In genomic region chrX:167205813-167206520, GRCm38 (mm10) we compare ENCODE assay signal across 9 mouse cellular contexts. TPM values are rescaled to one million over a fixed set of nuclear protein-coding genes. Genes with fewer than 3 reads are reported as not detected.
A peak's percentile ranks its signal among the peaks of the same experiment; 100 is the strongest.
DNase-seq lines count a peak whose midpoint lies in the region; ATAC-seq lines count a peak whose summit lies in the region.
"Had no signal": no experiment of that assay in that cellular context is flagged by ENCODE, and none has a peak within 500 bp of the region (broad histone marks: within the 10 kb centered on the region; RNA-seq: fewer than 3 reads in every experiment).

No protein-coding gene starts in this region.

- peaks cover 19% of the 10 kb centered on the region for H3K4me1 ChIP-seq in neural tube, embryonic 13.5 days (replicated peaks)
- H3K4me1 ChIP-seq in limb, embryonic 10.5 days: no peaks in the 10 kb centered on the region

- no peak overlapping the region for H3K27ac ChIP-seq in neural tube, embryonic 13.5 days (replicated peaks)
- H3K27ac ChIP-seq in limb, embryonic 10.5 days: no peak overlapping the region

- H3K27me3 ChIP-seq in neural tube, embryonic 13.5 days: peaks cover 41% of the 10 kb centered on the region
- H3K27me3 ChIP-seq in limb, embryonic 10.5 days (ENCODE audit: low read depth, poor library complexity, severe bottlenecking): peaks cover 96% of the 10 kb centered on the region

- ATAC-seq in neural tube, embryonic 13.5 days (ENCODE audit: low read depth): no peak

- peak overlapping the region; percentile 67 for H3K4me2 ChIP-seq in neural tube, embryonic 13.5 days

- H3K4me3 ChIP-seq in neural tube, embryonic 13.5 days: 0 out of 2 replicates have a peak overlapping the region, but pooled peaks have one; percentile 60
- no peak overlapping the region for H3K4me3 ChIP-seq in limb, embryonic 10.5 days
- H3K4me3 ChIP-seq: erythroblast, embryonic 14.5 days had no signal

- H3K9ac ChIP-seq in neural tube, embryonic 13.5 days: no peak overlapping the region

- 56% methylated on average over 8 of the region's 8 CpGs for WGBS in neural tube, embryonic 13.5 days
- 71% methylated on average over 8 of the region's 8 CpGs for WGBS in limb, embryonic 10.5 days

- H3K36me3 ChIP-seq in neural tube, embryonic 13.5 days: 0 out of 2 replicates have a peak, but pooled peaks cover 6% of the 10 kb centered on the region
- no peaks in the 10 kb centered on the region for H3K36me3 ChIP-seq in limb, embryonic 10.5 days

- H3K9me3 ChIP-seq in neural tube, embryonic 13.5 days: no peaks in the 10 kb centered on the region
- H3K9me3 ChIP-seq in limb, embryonic 10.5 days (replicated peaks): no peaks in the 10 kb centered on the region

- DNase-seq in adrenal gland, postnatal 10 days: peak; percentile 5
- no peak for DNase-seq in adrenal gland, postnatal 25 days
- DNase-seq in spleen, postnatal 36 days (ENCODE audit: low spot score in 2 of 2): peak; percentile 42 to 59
- DNase-seq in spleen, postnatal 10 days (ENCODE audit: low spot score in 2 of 2): no peak
- DNase-seq in induced T-regulatory cell, adult 2 months (ENCODE audit: low read depth): peak; percentile 79
- DNase-seq in spleen, postnatal 14 days (ENCODE audit: low spot score in 2 of 2): no peak
- no peak for DNase-seq in limb, embryonic 10.5 days (ENCODE audit: low spot score)

RNA-seq across cellular contexts. Expression of gene Tmsb4x, which starts 3.1 kb away (rescaled TPM):
- 100 to 1,000 TPM; 687 to 755 TPM for total RNA-seq in adrenal gland, postnatal 10 days (2021)
- total RNA-seq in adrenal gland, postnatal 25 days (2021): 273 and 303 TPM in 2 replicates
- 6,861 and 7,374 TPM in 2 replicates for polyA plus RNA-seq in neural tube, embryonic 13.5 days (2015; fragmentation: Nextera tagmentation; extraction: Ambion mirVana)
- polyA plus RNA-seq in limb, embryonic 10.5 days (2016; fragmentation: Nextera tagmentation; extraction: Ambion mirVana): 920 and 943 TPM in 2 replicates

RNA-seq across cellular contexts. Expression of gene Tlr8, which starts 58.2 kb away (rescaled TPM):
- total RNA-seq in adrenal gland, postnatal 10 days (2021): 1 to 10 TPM; 1.4 to 1.5 TPM
- 0.67 and 1.5 TPM in 2 replicates for total RNA-seq in adrenal gland, postnatal 25 days (2021)
- polyA plus RNA-seq in neural tube, embryonic 13.5 days (2015; fragmentation: Nextera tagmentation; extraction: Ambion mirVana): 0.06 TPM in 1 of 2 replicates, not detected in the other
- not detected in 2 replicates for polyA plus RNA-seq in limb, embryonic 10.5 days (2016; fragmentation: Nextera tagmentation; extraction: Ambion mirVana)
- polyA plus RNA-seq: erythroblast, embryonic 14.5 days had no signal

Comparison
In these comparisons a context has a peak if more than half of its experiments do, and no peak if none do; other contexts are left out.
1. DNase-seq: peak in adrenal gland, postnatal 10 days (single experiment), spleen, postnatal 36 days (2 of 2) and induced T-regulatory cell, adult 2 months (single experiment); none in adrenal gland, postnatal 25 days (single experiment), spleen, postnatal 10 days (0 of 2), spleen, postnatal 14 days (0 of 2) and limb, embryonic 10.5 days (single experiment).